Mouse (Mus musculus) spleen, embryonic (tissue): ENCODE measurements around the gene Lrrc3c.

Source experiments
- CTCF ChIA-PET: fragments of 350-600 bp; sonication (Branson Sonifier 250); formaldehyde crosslinking; loops from one replicate; lab custom pipeline; 2022; lab: Charles Lee

The Lrrc3c gene

GRCm38 (mm10) chr11:98597991-98598390 is at the start of gene Lrrc3c:
TSS of gene Lrrc3c (plus strand) at chr11:98598291.
- CTCF ChIA-PET = no interaction called here

- CTCF ChIA-PET = interaction anchor here (1.3 kb wide), 1 partner anchor 91 kb away, joined by 3 read pairs; no protein-coding TSS in a partner anchor
These were observed 48.7 kb upstream of the Lrrc3c start for GRCm38 (mm10) chr11:98549363-98549762.

GRCm38 (mm10) chr11:98550311-98550974 is 47.6 kb upstream of the Lrrc3c start:
- CTCF ChIA-PET = no interaction called here

DNA sequence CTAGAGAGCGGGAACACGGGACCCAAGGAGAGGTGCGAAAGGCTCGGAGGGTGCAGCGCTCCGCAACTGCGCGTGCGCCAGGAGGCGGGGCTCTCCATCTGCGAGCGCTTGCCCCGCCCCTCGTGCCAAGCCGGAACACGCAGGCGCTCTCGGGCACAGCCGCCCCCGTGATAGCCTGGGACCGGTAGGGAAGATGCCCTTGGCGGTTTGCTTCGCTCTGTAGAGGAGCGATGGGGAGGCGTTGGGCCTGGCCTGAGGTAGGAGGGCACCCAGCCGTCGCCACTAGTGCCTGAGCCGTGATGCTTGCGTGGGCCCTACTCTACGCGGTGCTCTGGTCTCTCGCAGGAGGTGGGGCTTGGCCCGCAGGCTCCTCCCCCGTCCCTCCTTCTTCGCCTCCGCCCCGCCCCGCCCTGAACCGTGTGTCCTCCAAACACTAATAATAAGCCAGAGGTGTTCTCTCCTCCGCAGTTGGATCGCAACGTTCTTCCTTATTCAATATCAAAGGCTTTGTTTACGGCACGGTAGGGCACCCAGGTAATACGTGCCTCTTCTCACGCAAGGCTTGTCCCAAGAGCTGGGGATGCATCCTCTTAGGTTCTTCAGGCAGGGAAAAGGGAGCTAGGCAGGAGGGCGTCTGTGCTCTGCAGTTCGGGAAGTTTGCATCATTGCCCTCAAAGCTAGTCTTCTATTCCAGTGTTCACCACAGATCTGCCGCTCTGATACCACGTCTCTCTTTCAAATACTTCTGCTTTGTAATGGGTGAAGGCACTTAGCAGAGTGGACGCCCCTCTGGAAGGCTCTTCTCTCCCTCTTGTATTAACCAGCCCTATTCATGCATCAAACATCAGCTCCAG is 46.9 kb upstream of the Lrrc3c start, which contains the start of gene Zpbp2:
Gene Zpbp2 (plus strand): TSS at position 123 of the 854 bp plus-strand sequence.
- CTCF ChIA-PET = interaction anchor here (0.6 kb wide), 1 partner anchor 30 kb away, joined by 3 read pairs; no protein-coding TSS in a partner anchor

DNA sequence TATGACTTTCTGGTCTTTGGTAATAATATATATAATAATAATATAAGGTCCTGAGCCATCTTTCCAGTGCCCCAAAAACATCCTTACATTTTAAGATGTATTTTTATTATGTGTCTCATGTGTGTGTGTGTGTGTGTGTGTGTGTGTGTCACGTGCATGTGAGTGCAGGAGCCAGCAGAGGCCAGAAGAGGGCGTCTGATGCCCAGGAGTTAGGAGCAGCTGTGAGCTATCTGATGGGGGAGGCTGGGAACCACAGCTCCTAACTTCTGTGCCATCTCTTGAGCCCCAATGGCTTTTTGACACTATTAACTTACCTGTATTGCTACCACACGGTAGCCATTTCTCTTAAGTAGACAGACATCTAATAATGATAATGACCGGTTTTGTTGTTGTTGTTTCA is 44.1 kb upstream of the Lrrc3c start:
- CTCF ChIA-PET = no interaction called here

GRCm38 (mm10) chr11:98555124-98555700 is 42.9 kb upstream of the Lrrc3c start:
- CTCF ChIA-PET = interaction anchor here (0.7 kb wide), 1 partner anchor 48 kb away, joined by 11 read pairs; no protein-coding TSS in a partner anchor

DNA sequence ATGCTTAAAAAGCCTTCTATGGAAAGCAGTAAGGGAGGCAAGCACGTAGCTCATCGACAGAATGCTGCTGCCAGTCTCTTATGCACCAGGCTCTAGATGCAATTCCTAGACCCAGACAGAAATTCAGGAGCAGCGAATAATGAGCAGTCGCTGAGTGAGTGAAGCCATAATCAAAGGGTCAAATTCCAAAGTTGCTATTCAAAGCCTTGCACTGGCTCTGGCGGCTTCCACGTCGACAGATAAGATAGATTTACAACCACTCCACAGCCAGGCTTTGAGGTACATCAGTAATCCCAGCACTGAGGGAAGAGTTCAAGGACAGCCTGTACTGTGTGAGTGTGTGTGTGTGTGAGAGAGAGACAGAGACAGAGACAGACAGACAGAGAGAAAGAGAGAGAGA is 37.1 kb upstream of the Lrrc3c start:
- CTCF ChIA-PET = no interaction called here

- CTCF ChIA-PET = interaction anchor here (0.6 kb wide), 1 partner anchor 417 kb away, joined by 3 read pairs; no protein-coding TSS in a partner anchor
These were observed 35.1 kb upstream of the Lrrc3c start for GRCm38 (mm10) chr11:98563025-98563424.

DNA sequence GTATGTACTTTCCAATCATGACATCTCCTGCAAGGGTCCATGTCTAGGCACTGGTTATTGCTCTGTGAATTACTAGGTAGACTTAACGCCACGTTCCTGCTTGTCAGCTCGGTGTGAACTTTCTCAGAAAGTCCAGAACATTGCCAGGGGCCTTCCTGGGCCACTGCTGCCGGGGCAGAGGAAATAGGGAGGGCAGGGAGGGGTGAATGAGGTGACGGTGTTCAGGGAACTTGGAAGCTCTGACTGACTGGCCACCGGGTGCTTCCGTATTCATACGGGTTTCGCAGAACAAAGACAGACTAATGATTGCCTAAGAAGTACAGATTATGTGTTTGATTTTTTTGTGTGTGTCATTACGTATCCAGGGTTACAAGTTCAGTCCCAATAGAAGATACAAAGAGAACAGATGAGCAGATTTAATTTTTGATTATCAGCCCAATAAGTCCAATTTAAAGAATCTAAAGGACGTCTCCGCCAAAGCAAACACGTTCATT is 34.1 kb upstream of the Lrrc3c start:
- CTCF ChIA-PET = interaction anchor here (0.6 kb wide), 1 partner anchor 418 kb away, joined by 3 read pairs; no protein-coding TSS in a partner anchor

GRCm38 (mm10) chr11:98568326-98568725 is 29.8 kb upstream of the Lrrc3c start:
- CTCF ChIA-PET = interaction anchor here (0.6 kb wide), 1 partner anchor 221 kb away, joined by 3 read pairs; no protein-coding TSS in a partner anchor

DNA sequence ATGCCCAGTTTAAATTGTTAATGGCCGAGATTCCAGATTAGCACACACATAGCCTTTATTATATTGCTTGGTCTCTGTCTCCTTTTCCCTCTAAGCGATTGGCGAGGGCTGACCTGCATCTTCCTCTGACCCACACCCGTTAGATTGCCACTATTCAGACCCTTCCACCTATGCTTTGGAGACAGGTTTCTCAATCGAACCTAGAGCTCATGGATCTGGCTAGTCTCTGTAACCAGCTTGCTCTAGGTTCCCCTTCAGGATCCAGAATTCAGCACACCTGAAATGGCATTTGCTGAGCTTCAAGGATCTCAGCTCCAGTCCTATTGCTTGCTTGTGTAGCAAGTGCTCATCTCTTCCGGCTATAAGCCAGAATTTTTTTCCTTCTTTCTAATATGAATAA is 28.6 kb upstream of the Lrrc3c start:
- CTCF ChIA-PET = interaction anchor here (0.6 to 0.8 kb wide), 2 partner anchors 166 to 356 kb away, joined by 3 read pairs; no protein-coding TSS in a partner anchor

DNA sequence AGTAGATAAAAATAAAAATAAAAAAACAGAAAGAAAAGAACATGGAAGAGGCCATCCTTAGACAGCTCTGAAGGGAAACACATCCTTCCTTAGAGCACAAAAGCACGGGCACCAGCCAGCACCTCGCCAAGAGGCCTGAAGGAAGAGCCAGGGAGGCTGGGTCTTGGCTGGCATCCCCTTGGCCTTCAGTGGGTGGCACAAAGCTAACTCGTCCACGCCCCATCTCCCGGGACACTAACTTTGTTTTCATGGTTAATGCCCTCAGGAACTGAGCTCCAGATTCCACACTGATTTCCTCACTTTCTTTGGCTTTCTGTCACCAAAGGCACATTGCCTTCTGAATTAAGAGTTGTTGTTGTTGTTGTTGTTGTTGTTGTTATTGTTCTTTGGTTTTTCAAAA is 20.3 kb upstream of the Lrrc3c start:
- CTCF ChIA-PET = no interaction called here

- CTCF ChIA-PET = no interaction called here
These were observed 17.6 kb upstream of the Lrrc3c start for GRCm38 (mm10) chr11:98580301-98581121.

GRCm38 (mm10) chr11:98581286-98582029 is 16.6 kb upstream of the Lrrc3c start:
- CTCF ChIA-PET = no interaction called here

GRCm38 (mm10) chr11:98582030-98582388 is 16.1 kb upstream of the Lrrc3c start:
- CTCF ChIA-PET = interaction anchor here (0.5 kb wide), 1 partner anchor 11 kb away, joined by 3 read pairs; no protein-coding TSS in a partner anchor

GRCm38 (mm10) chr11:98582551-98583264 is 15.4 kb upstream of the Lrrc3c start:
- CTCF ChIA-PET = interaction anchor here (0.5 kb wide), 1 partner anchor 10 kb away, joined by 3 read pairs; no protein-coding TSS in a partner anchor

DNA sequence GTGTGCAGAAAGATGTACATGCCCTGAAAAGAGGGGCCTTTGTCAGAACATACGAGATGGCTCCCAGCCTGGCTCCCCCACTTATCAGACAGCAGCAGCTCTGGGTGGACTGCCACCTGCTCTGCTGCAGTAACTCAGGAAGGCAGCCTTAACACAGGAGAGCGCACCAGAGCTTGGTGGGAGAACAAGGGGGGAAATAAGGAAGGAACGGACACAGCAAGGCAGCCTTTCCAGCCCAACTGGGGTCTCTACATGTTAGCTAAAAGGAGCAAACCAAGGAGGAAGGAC is 14.9 kb upstream of the Lrrc3c start:
- CTCF ChIA-PET = interaction anchor here (0.6 kb wide), 1 partner anchor 18 kb away, joined by 6 read pairs; no protein-coding TSS in a partner anchor

GRCm38 (mm10) chr11:98583571-98583970 is 14.5 kb upstream of the Lrrc3c start:
- CTCF ChIA-PET = interaction anchor here (0.6 kb wide), 1 partner anchor 17 kb away, joined by 6 read pairs; no protein-coding TSS in a partner anchor

DNA sequence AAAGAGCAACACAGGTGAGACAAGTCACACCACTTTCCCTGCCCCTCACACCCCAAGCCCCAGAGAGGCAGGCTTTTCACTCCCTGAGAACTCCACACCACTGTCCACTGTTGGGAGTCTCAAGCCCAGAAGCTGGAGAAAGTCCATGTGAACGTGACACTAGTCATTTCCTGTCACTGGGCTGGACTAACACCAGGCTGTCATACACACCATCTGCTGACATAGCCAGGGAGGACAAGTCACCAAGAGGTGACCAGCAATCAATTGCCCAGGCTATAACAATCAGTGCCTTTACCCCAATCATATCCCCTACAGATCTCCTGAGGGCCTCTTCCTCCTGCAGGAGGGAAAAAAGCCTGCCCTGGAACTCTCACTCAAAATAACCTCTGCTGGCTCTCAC is 13.9 kb upstream of the Lrrc3c start:
- CTCF ChIA-PET = no interaction called here
